Mouse (Mus musculus) hindbrain, postnatal 0 days (tissue): Measurements from ENCODE around the gene Esrp2. TPM values are rescaled to one million over a fixed set of nuclear protein-coding genes. Genes with fewer than 3 reads are reported as not detected.
A peak's percentile ranks its signal among the peaks of the same experiment; 100 is the strongest.

ENCODE experiments used
- ATAC-seq: fragments of 200-750 bp; cut with Nextera tagmentation; 2 replicates; pipeline ENCODE4 v1.8.0; 2017; ENCODE audit warnings: mild to moderate bottlenecking, moderate TSS enrichment, moderate library complexity
- DNase-seq: peaks from one replicate; pipeline ENCODE4 v3.0.0-alpha.2; 2015; ENCODE audit warnings: low spot score
- H3K27ac ChIP-seq: fragments of 300-500 bp; sonication (generic); 2 replicates; pipeline ENCODE4 v1.5.1; 2014; ENCODE audit warnings: mild to moderate bottlenecking
- H3K27me3 ChIP-seq: fragments of 300-500 bp; sonication (generic); 2 replicates; pipeline ENCODE4 v1.6.1; 2014; ENCODE audit warnings: low read length, mixed read lengths; ENCODE audit not compliant: insufficient read depth
- H3K36me3 ChIP-seq: fragments of 300-500 bp; sonication (generic); 2 replicates; pipeline ENCODE4 v1.6.1; 2014; ENCODE audit warnings: low read length, mixed read lengths; ENCODE audit not compliant: insufficient read depth
- H3K4me1 ChIP-seq: fragments of 300-500 bp; sonication (generic); 2 replicates; pipeline ENCODE4 v1.6.1; 2014; ENCODE audit warnings: antibody characterized with exemption, low read length, mixed read lengths; ENCODE audit not compliant: insufficient read depth
- H3K4me2 ChIP-seq: fragments of 300-500 bp; sonication (generic); 2 replicates; pipeline ENCODE4 v1.6.1; 2014; ENCODE audit warnings: low read depth, mild to moderate bottlenecking, low read length, moderate library complexity, mixed read lengths
- H3K4me3 ChIP-seq: fragments of 300-500 bp; sonication (generic); 2 replicates; pipeline ENCODE4 v1.5.1; 2014; ENCODE audit warnings: low read length
- H3K9ac ChIP-seq: fragments of 300-500 bp; sonication (generic); replicated peaks from 2 replicates; pipeline ENCODE4 v1.6.1; 2014; ENCODE audit warnings: mild to moderate bottlenecking, low read length, moderate library complexity, mixed read lengths
- H3K9me3 ChIP-seq: fragments of 300-500 bp; sonication (generic); 2 replicates; pipeline ENCODE4 v1.6.1; 2016; ENCODE audit warnings: low read length, mixed read lengths
- CTCF ChIP-seq: IDR thresholded peaks from 2 replicates; pipeline ENCODE4 v1.5.1; 2016; ENCODE audit warnings: antibody characterized with exemption, control low read depth, low read depth
- WGBS: fragments of 180-500 bp; shearing (Covaris S2); extraction: QIAGEN DNeasy Blood & Tissue Kit; methylation state at CpG from one replicate; pipeline ENCODE4 v1.1.7; 2014; 5-methylcytosine and 5-hydroxymethylcytosine counted together
- polyA plus RNA-seq: library from polyadenylated mRNA; unstranded; fragments of >200 nt; fragmentation: Nextera tagmentation; extraction: Ambion mirVana; gene quantifications from 2 replicates; pipeline ENCODE4 v1.2.1, GENCODE M21; 2015
- total RNA-seq: library from RNA; depleted of rRNA; stranded (reverse); fragments of >200 nt; gene quantifications from 2 replicates; pipeline ENCODE4 v1.2.3, GENCODE M21; 2014

Esrp2 gene
- total and polyA plus RNA-seq, 2 experiments from 2014 or later: 0.10 TPM

GRCm38 (mm10) chr8:106159876-106160275 lies 23.1 kb upstream of the Esrp2 start:
- WGBS: 91% methylated on average over 6 of the region's 6 CpGs
- Histone ChIP-seq H3K4me3 (no peak overlapping the region), H3K27ac (no peak overlapping the region), H3K27me3 (no peaks in the 10 kb centered on the region), H3K9me3 (no peaks in the 10 kb centered on the region), H3K4me1 (no peaks in the 10 kb centered on the region), H3K4me2 (no peak overlapping the region), H3K9ac (no peak overlapping the region), H3K36me3 (peaks cover 31% of the 10 kb centered on the region; the same call in 1 of the 2 replicates)
- DNase-seq (no peak), ATAC-seq (no peak)
- TF ChIP-seq CTCF: no peak

- 90% methylated on average over 10 of the region's 10 CpGs for WGBS
- Histone ChIP-seq H3K4me3 (no peak overlapping the region), H3K9me3 (no peaks in the 10 kb centered on the region), H3K36me3 (peaks cover 21% of the 10 kb centered on the region; the same call in 1 of the 2 replicates), H3K27me3 (no peaks in the 10 kb centered on the region), H3K27ac (no peak overlapping the region), H3K4me1 (no peaks in the 10 kb centered on the region), H3K9ac (no peak overlapping the region), H3K4me2 (no peak overlapping the region)
- DNase-seq (no peak), ATAC-seq (no peak)
- no peak for TF ChIP-seq CTCF
These were observed 21.6 kb upstream of the Esrp2 start for GRCm38 (mm10) chr8:106158381-106158780.

GRCm38 (mm10) chr8:106157419-106157818 lies 20.6 kb upstream of the Esrp2 start:
- H3K27ac ChIP-seq: no peak overlapping the region
- no peak for DNase-seq
- TF ChIP-seq CTCF: no peak
- no peak overlapping the region for H3K4me3 ChIP-seq
- H3K36me3 ChIP-seq: peaks cover 12% of the 10 kb centered on the region; the same call in 1 of the 2 replicates
- H3K9ac ChIP-seq: no peak overlapping the region
- ATAC-seq: no peak
- WGBS: 97% methylated on average over 1 of the region's 1 CpGs
- no peaks in the 10 kb centered on the region for H3K9me3 ChIP-seq
- no peaks in the 10 kb centered on the region for H3K27me3 ChIP-seq
- H3K4me2 ChIP-seq: no peak overlapping the region
- no peaks in the 10 kb centered on the region for H3K4me1 ChIP-seq

- TF ChIP-seq CTCF: no peak
- H3K9me3 ChIP-seq: no peaks in the 10 kb centered on the region
- no peak overlapping the region for H3K4me3 ChIP-seq
- peaks cover 3% of the 10 kb centered on the region; the same call in 1 of the 2 replicates for H3K36me3 ChIP-seq
- H3K4me2 ChIP-seq: no peak overlapping the region
- no peaks in the 10 kb centered on the region for H3K27me3 ChIP-seq
- 81% methylated on average over 4 of the region's 4 CpGs for WGBS
- H3K27ac ChIP-seq: no peak overlapping the region
- ATAC-seq (no peak), DNase-seq (no peak)
- H3K9ac ChIP-seq: no peak overlapping the region
- peaks cover 11% of the 10 kb centered on the region for H3K4me1 ChIP-seq
These were observed 16.1 kb upstream of the Esrp2 start for GRCm38 (mm10) chr8:106152876-106153275.

GRCm38 (mm10) chr8:106151041-106151440 lies 14.3 kb upstream of the Esrp2 start:
- DNase-seq (no peak), ATAC-seq (no peak)
- TF ChIP-seq CTCF: no peak
- Histone ChIP-seq H3K4me1 (peaks cover 11% of the 10 kb centered on the region), H3K36me3 (no peaks in the 10 kb centered on the region), H3K4me3 (peak overlapping the region; percentile 82), H3K27ac (no peak overlapping the region), H3K9me3 (no peaks in the 10 kb centered on the region), H3K4me2 (peak overlapping the region; percentile 57), H3K27me3 (no peaks in the 10 kb centered on the region), H3K9ac (peak overlapping the region; percentile 79)
- 69% methylated on average over 9 of the region's 9 CpGs for WGBS

GRCm38 (mm10) chr8:106150653-106151000 lies 13.9 kb upstream of the Esrp2 start:
- no peaks in the 10 kb centered on the region for H3K36me3 ChIP-seq
- no peak for TF ChIP-seq CTCF

GRCm38 (mm10) chr8:106149801-106150652 lies 13.3 kb upstream of the Esrp2 start, which contains the start of gene Pla2g15:
TSS of gene Pla2g15 (plus strand) at chr8:106150399.
- Histone ChIP-seq H3K27ac (no peak within 1 kb of the TSS), H3K4me3 (peak within 1 kb of the TSS; percentile 82), H3K4me1 (peaks cover 11% of the 10 kb centered on the region), H3K27me3 (no peaks in the 10 kb centered on the region), H3K9ac (peak within 1 kb of the TSS; percentile 79), H3K9me3 (no peaks in the 10 kb centered on the region), H3K4me2 (peak within 1 kb of the TSS; percentile 57), H3K36me3 (no peaks in the 10 kb centered on the region)
- peak; percentile 94 for DNase-seq
- peak; percentile 98 for ATAC-seq
- TF ChIP-seq CTCF: 0 out of 2 replicates have a peak, but pooled peaks have one; percentile 3
- WGBS: under 1% methylated on average over 38 of the region's 38 CpGs

More at GRCm38 (mm10) chr8:106150653-106151000, 13.9 kb upstream of the Esrp2 start:
- H3K4me2 ChIP-seq: peak overlapping the region; percentile 57
- peak overlapping the region; percentile 79 for H3K9ac ChIP-seq
- peaks cover 11% of the 10 kb centered on the region for H3K4me1 ChIP-seq
- 17% methylated on average over 8 of the region's 8 CpGs for WGBS
- DNase-seq: no peak
- no peak for ATAC-seq
- peak overlapping the region; percentile 82 for H3K4me3 ChIP-seq
- H3K27me3 ChIP-seq: no peaks in the 10 kb centered on the region
- H3K27ac ChIP-seq: no peak overlapping the region
- H3K9me3 ChIP-seq: no peaks in the 10 kb centered on the region
